Mouse (Mus musculus): ENCODE measurements around the gene Insr. TPM values are rescaled to one million over a fixed set of nuclear protein-coding genes. Genes with fewer than 3 reads are reported as not detected.

Gene Insr
- total and polyA plus RNA-seq, 3 experiments: 2.1 to 4.6 (median 3.0) TPM

DNA sequence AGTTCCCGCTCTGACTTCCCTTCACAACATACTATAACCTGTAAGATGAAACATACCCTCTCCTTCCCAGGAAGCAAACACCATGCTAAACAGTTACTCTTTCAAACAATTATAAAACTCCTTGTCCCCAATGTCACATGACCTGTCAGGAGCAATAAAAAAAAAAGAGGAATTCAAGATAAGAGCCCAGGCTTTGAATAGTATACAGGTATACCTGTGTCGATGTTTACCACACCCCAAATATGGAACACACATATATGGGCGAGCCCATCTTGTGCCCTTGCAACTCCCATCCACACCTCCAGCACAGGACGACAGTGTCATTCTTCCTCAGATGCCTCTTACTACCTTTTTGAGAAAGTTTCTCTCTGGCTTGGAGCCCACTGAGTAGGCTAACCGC is 18.3 kb downstream of the Insr start:
- no peak for TF ChIP-seq CHD1 (IDR thresholded peaks at IDR 0.05; ENCODE audit: low read depth, low read length)
- no peak for TF ChIP-seq UBTF (IDR thresholded peaks at IDR 0.05; ENCODE audit: low read depth, low read length)
- 0 out of 4 replicates have a peak, but pooled peaks cover 0 to 4% of the 10 kb centered on the region in 2 experiments for H3K4me1 ChIP-seq (ENCODE audit: control insufficient read depth in 1 of 2, insufficient read depth in 2 of 2)
- in situ Hi-C loops (cut with MboI; ENCODE audit: low pct_ligation_motif_present, low pct_unique_long_range_greater_than_20kb, low sequenced_read_pairs): no loop called here
- dilution Hi-C loops (cut with MboI; ENCODE audit: extremely low pct_ligation_motif_present, extremely low pct_unique_long_range_greater_than_20kb, low sequenced_read_pairs): no loop called here
- no peak overlapping the region for H3K9ac ChIP-seq (ENCODE audit: insufficient read depth, low read depth)
- H3K27me3 ChIP-seq (replicated peaks): no peaks in the 10 kb centered on the region
- DNase-seq (ENCODE audit: extremely low read depth): no peak
- no peaks in the 10 kb centered on the region for H3K79me2 ChIP-seq (replicated peaks; ENCODE audit: control insufficient read depth, extremely low read depth, insufficient read depth, poor library complexity, severe bottlenecking)
- no peak overlapping the region for H3K4me3 ChIP-seq (replicated peaks in 1 of 3; ENCODE audit: low read depth in 2 of 3, low read length in 2 of 3, poor library complexity in 1 of 3)
- no peak overlapping the region for H3K27ac ChIP-seq (ENCODE audit: insufficient read depth, low read depth)
- no peak overlapping the region for H3K4me2 ChIP-seq (ENCODE audit: insufficient read depth, low read depth, poor library complexity, severe bottlenecking)
- peaks cover 0 to 49% of the 10 kb centered on the region in 2 experiments for H3K36me3 ChIP-seq (replicated peaks in 1 of 2; ENCODE audit: control insufficient read depth in 1 of 2, insufficient read depth in 1 of 2, low read length in 1 of 2)
- no peaks in the 10 kb centered on the region for H3K9me3 ChIP-seq (replicated peaks; ENCODE audit: low read length)

DNA sequence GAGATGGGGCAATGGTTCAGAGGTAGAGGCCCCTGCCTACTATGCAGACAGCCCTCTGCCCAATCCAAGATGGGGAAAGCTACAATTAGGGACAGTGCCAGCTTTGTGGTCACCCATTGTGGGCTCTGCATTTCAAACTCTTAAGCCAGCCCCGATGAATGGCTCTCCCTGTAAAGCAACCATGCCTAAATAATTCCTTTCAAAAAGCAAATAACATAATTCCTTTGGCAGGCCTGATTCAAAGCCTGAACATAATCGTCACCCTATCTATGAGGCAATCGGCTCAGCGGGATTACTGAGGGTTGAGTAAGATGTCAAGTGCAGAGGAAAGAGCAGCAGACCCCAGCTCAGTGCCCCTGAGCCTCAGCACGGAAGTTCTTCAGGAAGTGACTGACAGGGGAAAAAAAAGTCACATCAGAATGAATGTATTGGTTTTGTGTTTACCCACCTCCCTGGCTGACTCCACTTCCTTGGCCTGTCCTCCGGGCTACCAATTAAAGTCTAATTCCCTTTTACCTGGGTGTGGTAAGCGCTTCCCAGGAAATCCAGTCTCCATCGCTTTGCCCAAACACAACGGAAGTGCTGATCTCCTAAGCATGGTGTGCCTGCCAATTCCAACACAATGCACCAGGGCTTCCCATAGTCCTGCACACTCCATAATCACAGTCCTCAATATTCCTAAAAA is 19.1 kb downstream of the Insr start:
- in situ Hi-C loops (cut with MboI; ENCODE audit: low pct_ligation_motif_present, low pct_unique_long_range_greater_than_20kb, low sequenced_read_pairs): no loop called here

DNA sequence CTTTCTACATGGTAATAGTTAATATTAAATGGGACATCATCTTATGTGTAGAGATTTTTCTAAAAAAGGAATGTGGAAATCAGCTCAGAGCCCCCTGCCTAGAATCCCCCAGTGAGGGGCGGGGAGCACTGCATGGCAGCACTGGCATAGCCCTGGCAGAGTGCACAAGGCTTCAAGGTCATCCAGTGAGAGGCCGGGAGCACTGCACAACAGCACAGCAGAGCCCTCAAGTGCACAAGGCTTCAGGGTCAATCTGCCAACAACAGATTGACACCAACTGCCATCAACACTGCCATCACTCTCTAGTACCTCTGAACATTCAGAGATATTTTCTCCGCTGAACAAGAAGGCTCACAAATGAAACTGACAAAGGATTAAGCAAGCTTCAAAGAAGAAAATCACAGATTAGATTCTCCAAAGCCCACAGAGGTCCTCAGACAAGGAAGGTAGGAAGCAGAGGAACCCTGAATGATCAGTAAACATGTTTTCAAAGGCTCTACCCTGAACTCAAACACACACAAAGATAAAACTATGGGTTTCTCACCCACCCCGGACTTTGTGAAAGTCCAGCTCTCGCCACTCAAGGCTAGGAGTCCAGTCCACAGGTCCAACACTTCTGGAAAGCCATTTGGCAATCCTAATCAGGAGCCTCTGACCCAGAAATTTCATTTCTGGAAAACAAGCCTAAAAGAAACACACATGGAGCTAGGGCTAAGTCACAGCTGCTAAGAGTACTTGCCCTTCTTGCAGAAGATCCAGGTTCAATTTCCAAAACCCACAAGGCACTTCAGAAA is 23.1 kb downstream of the Insr start:
- H3K9me3 ChIP-seq (replicated peaks; ENCODE audit: low read length): no peaks in the 10 kb centered on the region
- no peak overlapping the region for H3K27ac ChIP-seq (ENCODE audit: insufficient read depth, low read depth)
- no peaks in the 10 kb centered on the region for H3K79me2 ChIP-seq (replicated peaks; ENCODE audit: control insufficient read depth, extremely low read depth, insufficient read depth, poor library complexity, severe bottlenecking)
- no peak for TF ChIP-seq IRF4 (IDR thresholded peaks at IDR 0.05; ENCODE audit: low read depth, low read length)
- TF ChIP-seq USF2 (conservative IDR thresholded peaks at IDR 0.05; ENCODE audit: low read depth, low read length): no peak
- no peak for TF ChIP-seq MAX (IDR thresholded peaks at IDR 0.05; ENCODE audit: low read length)
- TF ChIP-seq MAZ (IDR thresholded peaks at IDR 0.05; ENCODE audit: low read depth, low read length): no peak
- no peak for TF ChIP-seq SIN3A (IDR thresholded peaks at IDR 0.05; ENCODE audit: low read length)
- no peak for TF ChIP-seq E2F4 (IDR thresholded peaks at IDR 0.05; ENCODE audit: insufficient replicate concordance, low read depth, low read length)
- TF ChIP-seq GABPA (IDR thresholded peaks at IDR 0.05; ENCODE audit: insufficient replicate concordance, low read depth, low read length): no peak
- TF ChIP-seq CTCF (conservative IDR thresholded peaks at IDR 0.05 in 1 of 2, IDR thresholded peaks at IDR 0.05 in 1 of 2; ENCODE audit: low read depth in 2 of 2, low read length in 2 of 2): no peak
- TF ChIP-seq RCOR1 (conservative IDR thresholded peaks at IDR 0.05; ENCODE audit: low read depth, low read length): no peak
- TF ChIP-seq USF1 (IDR thresholded peaks at IDR 0.05; ENCODE audit: low read depth, low read length): no peak
- no peak for TF ChIP-seq CHD1 (IDR thresholded peaks at IDR 0.05; ENCODE audit: low read depth, low read length)
- TF ChIP-seq SMC3 (IDR thresholded peaks at IDR 0.05; ENCODE audit: low read depth, low read length): no peak
- no peak for TF ChIP-seq ETS1 (conservative IDR thresholded peaks at IDR 0.05; ENCODE audit: low read depth, low read length)
- in situ Hi-C loops (cut with MboI; ENCODE audit: low pct_ligation_motif_present, low pct_unique_long_range_greater_than_20kb, low sequenced_read_pairs) (no loop called here), dilution Hi-C loops (cut with MboI; ENCODE audit: extremely low pct_ligation_motif_present, extremely low pct_unique_long_range_greater_than_20kb, low sequenced_read_pairs) (no loop called here)
- H3K4me2 ChIP-seq (ENCODE audit: insufficient read depth, low read depth, poor library complexity, severe bottlenecking): no peak overlapping the region
- H3K4me1 ChIP-seq (ENCODE audit: control insufficient read depth in 1 of 2, insufficient read depth in 2 of 2): peaks cover 0 to 10% of the 10 kb centered on the region in 2 experiments; a peak in 2 of 4 replicates
- DNase-seq (ENCODE audit: extremely low read depth): no peak
- H3K4me3 ChIP-seq (replicated peaks in 1 of 3; ENCODE audit: low read depth in 2 of 3, low read length in 2 of 3, poor library complexity in 1 of 3): no peak overlapping the region
- H3K36me3 ChIP-seq (replicated peaks in 1 of 2; ENCODE audit: control insufficient read depth in 1 of 2, insufficient read depth in 1 of 2, low read length in 1 of 2): peaks cover 0 to 60% of the 10 kb centered on the region in 2 experiments
- H3K27me3 ChIP-seq (replicated peaks): no peaks in the 10 kb centered on the region
- H3K9ac ChIP-seq (ENCODE audit: insufficient read depth, low read depth): no peak overlapping the region

More for the DNA sequence above, 19.1 kb downstream of the Insr start:
- no peaks in the 10 kb centered on the region for H3K79me2 ChIP-seq (replicated peaks; ENCODE audit: control insufficient read depth, extremely low read depth, insufficient read depth, poor library complexity, severe bottlenecking)
- no peak for TF ChIP-seq ZMIZ1 (IDR thresholded peaks at IDR 0.05; ENCODE audit: low read depth, low read length)
- no peak for TF ChIP-seq MAFK (IDR thresholded peaks at IDR 0.05; ENCODE audit: insufficient replicate concordance, low read length)
- H3K9ac ChIP-seq (ENCODE audit: insufficient read depth, low read depth): no peak overlapping the region
- H3K27ac ChIP-seq (ENCODE audit: insufficient read depth, low read depth): no peak overlapping the region
- H3K36me3 ChIP-seq (replicated peaks in 1 of 2; ENCODE audit: control insufficient read depth in 1 of 2, insufficient read depth in 1 of 2, low read length in 1 of 2): peaks cover 0 to 51% of the 10 kb centered on the region in 2 experiments
- dilution Hi-C loops (cut with MboI; ENCODE audit: extremely low pct_ligation_motif_present, extremely low pct_unique_long_range_greater_than_20kb, low sequenced_read_pairs): no loop called here
- no peaks in the 10 kb centered on the region for H3K27me3 ChIP-seq (replicated peaks)
- no peak overlapping the region for H3K4me2 ChIP-seq (ENCODE audit: insufficient read depth, low read depth, poor library complexity, severe bottlenecking)
- no peak for DNase-seq (ENCODE audit: extremely low read depth)
- H3K4me3 ChIP-seq (replicated peaks in 1 of 3; ENCODE audit: low read depth in 2 of 3, low read length in 2 of 3, poor library complexity in 1 of 3): no peak overlapping the region
- no peaks in the 10 kb centered on the region for H3K9me3 ChIP-seq (replicated peaks; ENCODE audit: low read length)
- 0 out of 4 replicates have a peak, but pooled peaks cover 0 to 4% of the 10 kb centered on the region in 2 experiments for H3K4me1 ChIP-seq (ENCODE audit: control insufficient read depth in 1 of 2, insufficient read depth in 2 of 2)

Data from CH12.LX (cell line).